17 mouse cellular contexts compared by ENCODE assay signal in the genomic region with DNA sequence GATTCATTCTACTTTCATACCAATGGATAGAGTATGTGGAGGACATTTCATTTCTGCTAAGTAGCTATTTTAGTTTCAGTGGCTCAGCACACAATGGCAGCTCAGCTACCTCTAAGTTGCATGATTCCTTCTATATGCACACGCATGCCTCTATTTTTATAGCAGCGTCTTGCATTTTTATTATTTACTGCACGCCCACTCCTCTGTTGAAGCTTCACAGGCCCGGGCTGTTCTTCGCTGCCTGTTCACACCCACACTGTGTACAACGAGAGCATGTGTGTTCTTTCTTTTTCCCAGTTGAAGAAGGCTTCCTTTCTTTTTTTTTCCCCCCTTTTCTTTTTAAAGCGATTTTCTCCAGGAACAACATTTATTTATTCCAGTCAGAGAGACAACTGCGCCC.
A peak's percentile ranks its signal among the peaks of the same experiment; 100 is the strongest.
DNase-seq lines count a peak whose midpoint lies in the region; ATAC-seq lines count a peak whose summit lies in the region.
"Had no signal": no experiment of that assay in that cellular context is flagged by ENCODE, and none has a peak within 500 bp of the region (broad histone marks: within the 10 kb centered on the region; RNA-seq: fewer than 3 reads in every experiment).

No protein-coding gene starts in this region.

- no peak overlapping the region for H3K27ac ChIP-seq in limb, embryonic 11.5 days (replicated peaks; ENCODE audit: low read depth, low read length)
- no peak overlapping the region for H3K27ac ChIP-seq in limb, embryonic 10.5 days
- no peak overlapping the region for H3K27ac ChIP-seq in forebrain, embryonic 10.5 days
- H3K27ac ChIP-seq: hindbrain, embryonic 14.5 days; intestine, embryonic 15.5 days; liver, embryonic 14.5 days; lung, embryonic 15.5 days had no signal

- H3K36me3 ChIP-seq in limb, embryonic 11.5 days (ENCODE audit: control insufficient read depth, insufficient read depth, low read length), result no peaks in the 10 kb centered on the region
- no peaks in the 10 kb centered on the region for H3K36me3 ChIP-seq in limb, embryonic 10.5 days
- H3K36me3 ChIP-seq in forebrain, embryonic 10.5 days (replicated peaks), result no peaks in the 10 kb centered on the region
- H3K36me3 ChIP-seq: heart, embryonic 12.5 days; intestine, embryonic 15.5 days; lung, embryonic 15.5 days had no signal

- no peaks in the 10 kb centered on the region for H3K9me3 ChIP-seq in limb, embryonic 11.5 days (ENCODE audit: control insufficient read depth, low read length)
- no peaks in the 10 kb centered on the region for H3K9me3 ChIP-seq in limb, embryonic 10.5 days (replicated peaks)
- H3K9me3 ChIP-seq in forebrain, embryonic 10.5 days, result no peaks in the 10 kb centered on the region
- H3K9me3 ChIP-seq: heart, embryonic 12.5 days; intestine, embryonic 15.5 days; lung, embryonic 15.5 days had no signal

- H3K4me3 ChIP-seq in limb, embryonic 11.5 days (ENCODE audit: low read depth, low read length), result no peak overlapping the region
- H3K4me3 ChIP-seq in limb, embryonic 10.5 days, result no peak overlapping the region
- H3K4me3 ChIP-seq in forebrain, embryonic 10.5 days, result no peak overlapping the region
- H3K4me3 ChIP-seq: heart, embryonic 12.5 days; intestine, embryonic 15.5 days; lung, embryonic 15.5 days had no signal

- no peak overlapping the region for H3K9ac ChIP-seq in limb, embryonic 11.5 days (ENCODE audit: low read length)
- H3K9ac ChIP-seq: heart, embryonic 12.5 days; hindbrain, embryonic 14.5 days; intestine, embryonic 15.5 days; liver, embryonic 14.5 days; lung, embryonic 15.5 days had no signal

- intact Hi-C loops in left cerebral cortex, postnatal 36 days (cut with DNase I), result loop anchor here (5.0 to 10.0 kb wide), 2 partner anchors 206 to 347 kb away; no protein-coding TSS in a partner anchor

- no peaks in the 10 kb centered on the region for H3K27me3 ChIP-seq in limb, embryonic 11.5 days (ENCODE audit: control insufficient read depth, insufficient read depth, low read length)
- H3K27me3 ChIP-seq in limb, embryonic 10.5 days (ENCODE audit: low read depth, poor library complexity, severe bottlenecking), result no peaks in the 10 kb centered on the region
- H3K27me3 ChIP-seq in forebrain, embryonic 10.5 days (ENCODE audit: poor library complexity, severe bottlenecking), result no peaks in the 10 kb centered on the region
- H3K27me3 ChIP-seq: heart, embryonic 12.5 days; intestine, embryonic 15.5 days; lung, embryonic 15.5 days had no signal

- no peaks in the 10 kb centered on the region for H3K4me1 ChIP-seq in limb, embryonic 11.5 days (ENCODE audit: control insufficient read depth, insufficient read depth, low read length)
- no peaks in the 10 kb centered on the region for H3K4me1 ChIP-seq in limb, embryonic 10.5 days
- no peaks in the 10 kb centered on the region for H3K4me1 ChIP-seq in forebrain, embryonic 10.5 days
- H3K4me1 ChIP-seq: heart, embryonic 12.5 days; intestine, embryonic 15.5 days; lung, embryonic 15.5 days had no signal

- peak; percentile 14 for DNase-seq in limb, embryonic 11.5 days (ENCODE audit: low spot score)
- no peak for DNase-seq in limb, embryonic 10.5 days (ENCODE audit: low spot score)
- peak; percentile 13 for DNase-seq in layer of hippocampus, adult 9-10 months (ENCODE audit: low spot score)
- DNase-seq in left cerebral cortex, postnatal 36 days (ENCODE audit: low spot score in 2 of 2), result peak; percentile 17 to 36
- DNase-seq in forebrain, embryonic 10.5 days (ENCODE audit: extremely low spot score, low spot score), result no peak
- no peak for DNase-seq in adrenal gland, postnatal 36 days
- no peak for DNase-seq in kidney, adult 11 months
- DNase-seq: cerebellum, adult 9-10 months; kidney, postnatal 36 days; lung, postnatal 4 days; thymus, adult 2 months had no signal

- ATAC-seq in limb, embryonic 11.5 days (ENCODE audit: insufficient number of reproducible peaks, low FRiP score, low TSS enrichment, low read depth), result no peak
- ATAC-seq: forebrain, embryonic 14.5 days had no signal

- H3K4me2 ChIP-seq in limb, embryonic 11.5 days (ENCODE audit: low read depth, severe bottlenecking), result no peak overlapping the region
- H3K4me2 ChIP-seq: heart, embryonic 12.5 days; hindbrain, embryonic 14.5 days; intestine, embryonic 15.5 days; lung, embryonic 15.5 days had no signal

- 92% methylated on average over 8 of the region's 8 CpGs for WGBS in limb, embryonic 11.5 days
- WGBS in limb, embryonic 10.5 days, result 91% methylated on average over 8 of the region's 8 CpGs
- 94% methylated on average over 8 of the region's 8 CpGs for WGBS in forebrain, embryonic 10.5 days

Comparison
In these comparisons a context has a peak if more than half of its experiments do, and no peak if none do; other contexts are left out.
1. DNase-seq: peak in limb, embryonic 11.5 days (single experiment), layer of hippocampus, adult 9-10 months (single experiment) and left cerebral cortex, postnatal 36 days (2 of 2); none in limb, embryonic 10.5 days (single experiment), forebrain, embryonic 10.5 days (single experiment), adrenal gland, postnatal 36 days (0 of 2) and kidney, adult 11 months (single experiment).